Mouse (Mus musculus) testis, adult 2 months (tissue): Measurements from ENCODE around the gene Lrrc4.

ENCODE experiments used
- CTCF ChIP-seq: fragments of 200-500 bp; IDR thresholded peaks from 2 replicates; pipeline ENCODE4 v1.5.1; 2012; ENCODE audit warnings: low read depth, mild to moderate bottlenecking, inconsistent platforms, low read length, moderate library complexity; ENCODE audit not compliant: control insufficient read depth, insufficient read depth, insufficient replicate concordance
- POLR2A ChIP-seq: fragments of 200-500 bp; IDR thresholded peaks from 2 replicates; pipeline ENCODE4 v1.6.1; 2012; ENCODE audit warnings: low read depth, mild to moderate bottlenecking, inconsistent platforms, low read length, moderate library complexity; ENCODE audit not compliant: control insufficient read depth

DNA sequence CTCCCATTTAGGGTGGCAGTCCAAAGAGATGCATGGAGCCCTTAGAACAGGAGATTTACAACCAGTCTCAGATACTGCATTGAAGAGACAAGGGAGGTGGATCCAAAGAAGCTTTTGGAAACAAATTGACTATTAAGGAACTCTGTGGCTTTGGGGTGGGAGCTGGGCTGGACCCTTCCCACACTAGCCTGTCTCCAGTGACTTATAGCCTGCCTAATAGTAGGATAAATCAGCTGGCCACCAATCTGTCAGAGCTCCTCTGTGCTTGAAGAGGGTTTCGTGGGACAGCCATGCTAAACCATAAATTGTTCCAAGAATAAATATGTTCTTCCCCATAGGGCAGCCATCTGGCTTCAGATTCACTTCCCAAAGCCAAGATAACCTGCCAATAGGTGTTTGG is 43.8 kb upstream of the Lrrc4 start:
- no peak for TF ChIP-seq POLR2A
- no peak for TF ChIP-seq CTCF
